7 mouse cellular contexts compared by ENCODE assay signal in the genomic region with DNA sequence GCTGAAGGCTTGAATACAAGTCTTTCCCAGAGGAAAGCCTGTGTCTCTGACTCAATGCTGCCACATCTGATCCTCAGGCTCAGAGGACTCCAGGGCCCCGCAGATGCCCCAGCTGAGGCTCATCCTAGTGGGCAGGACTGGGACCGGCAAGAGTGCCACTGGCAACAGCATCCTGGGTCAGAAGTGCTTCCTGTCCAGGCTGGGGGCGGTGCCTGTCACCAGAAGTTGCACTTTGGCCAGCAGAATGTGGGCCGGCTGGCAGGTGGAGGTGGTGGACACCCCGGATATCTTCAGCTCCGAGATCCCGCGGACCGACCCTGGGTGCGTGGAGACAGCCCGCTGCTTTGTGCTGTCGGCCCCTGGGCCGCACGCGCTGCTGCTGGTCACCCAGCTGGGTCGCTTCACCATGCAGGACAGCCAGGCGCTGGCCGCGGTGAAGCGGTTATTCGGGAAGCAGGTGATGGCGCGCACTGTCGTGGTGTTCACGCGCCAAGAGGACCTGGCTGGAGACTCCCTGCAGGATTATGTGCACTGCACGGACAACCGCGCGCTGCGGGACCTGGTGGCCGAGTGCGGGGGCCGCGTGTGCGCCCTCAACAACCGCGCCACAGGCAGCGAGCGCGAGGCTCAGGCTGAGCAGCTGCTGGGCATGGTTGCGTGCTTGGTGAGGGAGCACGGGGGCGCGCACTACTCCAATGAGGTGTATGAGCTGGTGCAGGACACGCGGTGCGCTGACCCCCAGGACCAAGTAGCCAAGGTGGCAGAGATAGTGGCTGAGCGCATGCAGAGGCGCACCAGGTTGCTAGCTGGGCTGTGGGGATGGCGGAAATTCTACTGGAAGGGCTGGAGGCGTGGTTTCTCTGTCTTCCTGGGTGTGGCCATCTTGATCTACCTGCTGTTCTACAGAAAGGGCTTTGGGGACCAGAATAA. TPM values are rescaled to one million over a fixed set of nuclear protein-coding genes. Genes with fewer than 3 reads are reported as not detected.
A peak's percentile ranks its signal among the peaks of the same experiment; 100 is the strongest.
DNase-seq lines count a peak whose midpoint lies in the region; ATAC-seq lines count a peak whose summit lies in the region.

No protein-coding gene starts in this region.

- no peak for ATAC-seq in megakaryocyte, adult 5-6 weeks (ENCODE audit: poor library complexity, severe bottlenecking)
- ATAC-seq in hindbrain, embryonic 14.5 days (ENCODE audit: low FRiP score): peak; percentile 76
- ATAC-seq in limb, embryonic 15.5 days (ENCODE audit: insufficient number of reproducible peaks, low FRiP score, low TSS enrichment, low read depth): no peak
- ATAC-seq in neural tube, embryonic 13.5 days (ENCODE audit: low read depth): peak; percentile 84

- intact Hi-C loops in gastrocnemius, postnatal 14 days (cut with DNase I; ENCODE audit: low total_unique reads): no loop called here

- H3K9ac ChIP-seq in hindbrain, embryonic 14.5 days: peak overlapping the region; percentile 72
- H3K9ac ChIP-seq in limb, embryonic 15.5 days: no peak overlapping the region
- peak overlapping the region; percentile 72 for H3K9ac ChIP-seq in neural tube, embryonic 13.5 days

- 2% methylated on average over 52 of the region's 52 CpGs for WGBS in hindbrain, embryonic 14.5 days
- WGBS in limb, embryonic 15.5 days: 5% methylated on average over 52 of the region's 52 CpGs
- WGBS in neural tube, embryonic 13.5 days: 3% methylated on average over 52 of the region's 52 CpGs

- DNase-seq in embryo, embryonic 9.5 days (ENCODE audit: extremely low spot score): peak; percentile 38
- DNase-seq in hindbrain, embryonic 14.5 days (ENCODE audit: low spot score): peak; percentile 30
- DNase-seq in gastrocnemius, postnatal 14 days: no peak

- H3K27me3 ChIP-seq in megakaryocyte, embryonic 14.5 days (replicated peaks): no peaks in the 10 kb centered on the region
- H3K27me3 ChIP-seq in hindbrain, embryonic 14.5 days (ENCODE audit: control insufficient read depth, insufficient read depth, low read length): peaks cover 21% of the 10 kb centered on the region
- peaks cover 51% of the 10 kb centered on the region for H3K27me3 ChIP-seq in limb, embryonic 15.5 days
- H3K27me3 ChIP-seq in neural tube, embryonic 13.5 days: peaks cover 52% of the 10 kb centered on the region

- H3K36me3 ChIP-seq in megakaryocyte, embryonic 14.5 days (replicated peaks; ENCODE audit: low read length): peaks cover 40% of the 10 kb centered on the region
- no peaks in the 10 kb centered on the region for H3K36me3 ChIP-seq in hindbrain, embryonic 14.5 days (replicated peaks; ENCODE audit: control insufficient read depth, insufficient read depth)
- no peaks in the 10 kb centered on the region for H3K36me3 ChIP-seq in limb, embryonic 15.5 days
- no peaks in the 10 kb centered on the region for H3K36me3 ChIP-seq in neural tube, embryonic 13.5 days

- peak overlapping the region; percentile 90 for H3K4me2 ChIP-seq in hindbrain, embryonic 14.5 days (replicated peaks)
- peak overlapping the region; percentile 56 for H3K4me2 ChIP-seq in limb, embryonic 15.5 days
- peak overlapping the region; percentile 74 for H3K4me2 ChIP-seq in neural tube, embryonic 13.5 days

- H3K4me1 ChIP-seq in megakaryocyte, embryonic 14.5 days: peaks cover 86% of the 10 kb centered on the region
- peaks cover 8% of the 10 kb centered on the region; the same call in 1 of the 2 replicates for H3K4me1 ChIP-seq in hindbrain, embryonic 14.5 days (replicated peaks; ENCODE audit: control insufficient read depth, insufficient read depth, low read length)
- H3K4me1 ChIP-seq in limb, embryonic 15.5 days: peaks cover 8% of the 10 kb centered on the region
- H3K4me1 ChIP-seq in neural tube, embryonic 13.5 days (replicated peaks): peaks cover 15% of the 10 kb centered on the region

- peak overlapping the region; percentile 41; the same call in 1 of the 2 replicates for H3K27ac ChIP-seq in hindbrain, embryonic 14.5 days
- H3K27ac ChIP-seq in limb, embryonic 15.5 days: no peak overlapping the region
- peak overlapping the region; percentile 18; the same call in 1 of the 2 replicates for H3K27ac ChIP-seq in neural tube, embryonic 13.5 days (replicated peaks)

- H3K9me3 ChIP-seq in megakaryocyte, embryonic 14.5 days: 0 out of 2 replicates have a peak, but pooled peaks cover 2% of the 10 kb centered on the region
- no peaks in the 10 kb centered on the region for H3K9me3 ChIP-seq in hindbrain, embryonic 14.5 days (ENCODE audit: control insufficient read depth, low read length)
- no peaks in the 10 kb centered on the region for H3K9me3 ChIP-seq in limb, embryonic 15.5 days
- no peaks in the 10 kb centered on the region for H3K9me3 ChIP-seq in neural tube, embryonic 13.5 days

- H3K4me3 ChIP-seq in megakaryocyte, embryonic 14.5 days (replicated peaks): peak overlapping the region; percentile 38
- peak overlapping the region; percentile 53 for H3K4me3 ChIP-seq in hindbrain, embryonic 14.5 days (replicated peaks; ENCODE audit: low read length)
- peak overlapping the region; percentile 32 for H3K4me3 ChIP-seq in limb, embryonic 15.5 days
- peak overlapping the region; percentile 49 for H3K4me3 ChIP-seq in neural tube, embryonic 13.5 days

RNA-seq across cellular contexts. Expression of gene Gimap5, which starts 3.3 kb away (rescaled TPM):
- 12.5 and 21.4 TPM in 2 replicates for polyA plus RNA-seq in megakaryocyte, embryonic 14.5 days (2012; ENCODE audit: insufficient read depth, low replicate concordance)
- 4.7 and 5.7 TPM in 2 replicates for total RNA-seq in megakaryocyte, adult 5-6 weeks (2015)
- 4.5 and 11.2 TPM in 2 replicates for total RNA-seq in megakaryocyte, adult 5-6 weeks (2017)
- 1.7 and 2.1 TPM in 2 replicates for polyA plus RNA-seq in hindbrain, embryonic 14.5 days (2014; fragmentation: Nextera tagmentation; extraction: Ambion mirVana)
- polyA plus RNA-seq in limb, embryonic 15.5 days (2015; fragmentation: Nextera tagmentation; extraction: Ambion mirVana): 5.6 and 5.7 TPM in 2 replicates
- polyA plus RNA-seq in neural tube, embryonic 13.5 days (2015; fragmentation: Nextera tagmentation; extraction: Ambion mirVana): 2.0 TPM in 2 replicates
- total RNA-seq in gastrocnemius, postnatal 14 days (2021): 1 to 10 TPM; 3.6 to 4.5 TPM

RNA-seq across cellular contexts. Expression of gene Gimap1, which starts 3.8 kb away (rescaled TPM):
- polyA plus RNA-seq in megakaryocyte, embryonic 14.5 days (2012; ENCODE audit: insufficient read depth, low replicate concordance): 18.4 and 38.1 TPM in 2 replicates
- total RNA-seq in megakaryocyte, adult 5-6 weeks (2015): 5.0 and 5.8 TPM in 2 replicates
- total RNA-seq in megakaryocyte, adult 5-6 weeks (2017): 5.3 and 14.2 TPM in 2 replicates
- polyA plus RNA-seq in hindbrain, embryonic 14.5 days (2014; fragmentation: Nextera tagmentation; extraction: Ambion mirVana): 5.1 and 5.7 TPM in 2 replicates
- 13.5 and 15.4 TPM in 2 replicates for polyA plus RNA-seq in limb, embryonic 15.5 days (2015; fragmentation: Nextera tagmentation; extraction: Ambion mirVana)
- polyA plus RNA-seq in neural tube, embryonic 13.5 days (2015; fragmentation: Nextera tagmentation; extraction: Ambion mirVana): 8.6 and 8.7 TPM in 2 replicates
- total RNA-seq in gastrocnemius, postnatal 14 days (2021): 1 to 10 TPM; 5.7 to 6.4 TPM

RNA-seq across cellular contexts. Expression of gene Gimap7, which starts 24.3 kb away (rescaled TPM):
- polyA plus RNA-seq in megakaryocyte, embryonic 14.5 days (2012; ENCODE audit: insufficient read depth, low replicate concordance): not detected in 2 replicates
- total RNA-seq in megakaryocyte, adult 5-6 weeks (2015): 1.5 and 3.5 TPM in 2 replicates
- 3.9 TPM in 2 replicates for total RNA-seq in megakaryocyte, adult 5-6 weeks (2017)
- not detected in 2 replicates for polyA plus RNA-seq in hindbrain, embryonic 14.5 days (2014; fragmentation: Nextera tagmentation; extraction: Ambion mirVana)
- not detected in 2 replicates for polyA plus RNA-seq in limb, embryonic 15.5 days (2015; fragmentation: Nextera tagmentation; extraction: Ambion mirVana)
- not detected in 2 replicates for polyA plus RNA-seq in neural tube, embryonic 13.5 days (2015; fragmentation: Nextera tagmentation; extraction: Ambion mirVana)
- total RNA-seq in gastrocnemius, postnatal 14 days (2021): not detected

RNA-seq across cellular contexts. Expression of gene Gm28053, which starts 24.3 kb away (rescaled TPM):
- not detected in 2 replicates for polyA plus RNA-seq in megakaryocyte, embryonic 14.5 days (2012; ENCODE audit: insufficient read depth, low replicate concordance)
- 0.68 TPM in 1 of 2 replicates, not detected in the other for total RNA-seq in megakaryocyte, adult 5-6 weeks (2015)
- total RNA-seq in megakaryocyte, adult 5-6 weeks (2017): 7.3 and 16.2 TPM in 2 replicates
- polyA plus RNA-seq in hindbrain, embryonic 14.5 days (2014; fragmentation: Nextera tagmentation; extraction: Ambion mirVana): 0.71 TPM in 1 of 2 replicates, not detected in the other
- 1.6 and 2.4 TPM in 2 replicates for polyA plus RNA-seq in limb, embryonic 15.5 days (2015; fragmentation: Nextera tagmentation; extraction: Ambion mirVana)
- polyA plus RNA-seq in neural tube, embryonic 13.5 days (2015; fragmentation: Nextera tagmentation; extraction: Ambion mirVana): 0.95 TPM in 1 of 2 replicates, not detected in the other
- 1 to 10 TPM; 1.8 to 4.3 TPM for total RNA-seq in gastrocnemius, postnatal 14 days (2021)

RNA-seq across cellular contexts. Expression of gene Gimap3, which starts 28.0 kb away (rescaled TPM):
- polyA plus RNA-seq in megakaryocyte, embryonic 14.5 days (2012; ENCODE audit: insufficient read depth, low replicate concordance): 2.3 TPM in 1 of 2 replicates, not detected in the other
- 5.3 and 9.4 TPM in 2 replicates for total RNA-seq in megakaryocyte, adult 5-6 weeks (2015)
- total RNA-seq in megakaryocyte, adult 5-6 weeks (2017): 7.8 and 9.9 TPM in 2 replicates
- polyA plus RNA-seq in hindbrain, embryonic 14.5 days (2014; fragmentation: Nextera tagmentation; extraction: Ambion mirVana): not detected in 2 replicates
- polyA plus RNA-seq in limb, embryonic 15.5 days (2015; fragmentation: Nextera tagmentation; extraction: Ambion mirVana): not detected in 2 replicates
- polyA plus RNA-seq in neural tube, embryonic 13.5 days (2015; fragmentation: Nextera tagmentation; extraction: Ambion mirVana): not detected in 2 replicates
- total RNA-seq in gastrocnemius, postnatal 14 days (2021): under 1 TPM in 1 of 2 experiments, not detected in 1; 0.22 TPM

Comparison
In these comparisons a context has a peak if more than half of its experiments do, and no peak if none do; other contexts are left out.
1. ATAC-seq: peak in hindbrain, embryonic 14.5 days (single experiment) and neural tube, embryonic 13.5 days (single experiment); none in megakaryocyte, adult 5-6 weeks (single experiment) and limb, embryonic 15.5 days (single experiment).
2. Peak in every context shown above with its lines, with median percentiles within 50 percentile points of each other: H3K4me3 ChIP-seq and H3K4me2 ChIP-seq.